Mouse (Mus musculus) liver, postnatal 0 days (tissue): ENCODE results near the gene Camkk1. TPM values are rescaled to one million over a fixed set of nuclear protein-coding genes. Genes with fewer than 3 reads are reported as not detected.

ENCODE experiments used
- ATAC-seq: fragments of 200-750 bp; cut with Nextera tagmentation; 2 replicates; pipeline ENCODE4 v1.8.0; 2017; ENCODE audit warnings: mild to moderate bottlenecking, moderate library complexity
- DNase-seq: peaks from one replicate; pipeline ENCODE4 v3.0.0-alpha.2; 2016
- H3K27ac ChIP-seq: fragments of 300-500 bp; sonication (generic); 2 replicates; pipeline ENCODE4 v1.5.1; 2014; ENCODE audit warnings: antibody characterized with exemption, moderate library complexity, mild to moderate bottlenecking, low read depth
- H3K27me3 ChIP-seq: fragments of 300-500 bp; sonication (generic); 2 replicates; pipeline ENCODE4 v1.6.1; 2014; ENCODE audit warnings: low read length, control low read depth, mixed read lengths; ENCODE audit not compliant: insufficient read depth
- H3K36me3 ChIP-seq: fragments of 300-500 bp; sonication (generic); replicated peaks from 2 replicates; pipeline ENCODE4 v1.6.1; 2014; ENCODE audit warnings: mild to moderate bottlenecking, control low read depth, low read length, moderate library complexity, mixed read lengths; ENCODE audit not compliant: insufficient read depth
- H3K4me1 ChIP-seq: fragments of 300-500 bp; sonication (generic); 2 replicates; pipeline ENCODE4 v1.6.1; 2014; ENCODE audit warnings: antibody characterized with exemption, mild to moderate bottlenecking, control low read depth; ENCODE audit not compliant: insufficient read depth
- H3K4me2 ChIP-seq: fragments of 300-500 bp; sonication (generic); 2 replicates; pipeline ENCODE4 v1.6.1; 2014; ENCODE audit warnings: low read depth, mild to moderate bottlenecking, low read length, moderate library complexity, mixed read lengths
- H3K4me3 ChIP-seq: fragments of 300-500 bp; sonication (generic); 2 replicates; pipeline ENCODE4 v1.5.1; 2014; ENCODE audit warnings: low read depth, low read length
- H3K9ac ChIP-seq: fragments of 300-500 bp; sonication (generic); replicated peaks from 2 replicates; pipeline ENCODE4 v1.6.1; 2014; ENCODE audit warnings: mild to moderate bottlenecking, moderate library complexity
- H3K9me3 ChIP-seq: fragments of 300-500 bp; sonication (generic); 2 replicates; pipeline ENCODE4 v1.6.1; 2016; ENCODE audit warnings: mild to moderate bottlenecking, control low read depth, low read length, mixed read lengths
- CTCF ChIP-seq: sonication (generic); IDR thresholded peaks from 2 replicates; pipeline ENCODE4 v1.5.1; 2016; ENCODE audit warnings: antibody characterized with exemption, low read depth
- EP300 ChIP-seq: IDR thresholded peaks from 2 replicates; pipeline ENCODE4 v1.6.1; 2016; ENCODE audit warnings: antibody characterized with exemption, low read depth, mild to moderate bottlenecking
- WGBS: fragments of 180-500 bp; shearing (Covaris S2); extraction: QIAGEN DNeasy Blood & Tissue Kit; methylation state at CpG from one replicate; pipeline ENCODE4 v1.1.7; 2014; ENCODE audit not compliant: insufficient replicate concordance; 5-methylcytosine and 5-hydroxymethylcytosine counted together
- polyA plus RNA-seq: library from polyadenylated mRNA; unstranded; fragments of >200 nt; fragmentation: Nextera tagmentation; extraction: Ambion mirVana; gene quantifications from 2 replicates; pipeline ENCODE4 v1.2.1, GENCODE M21; 2015

Camkk1 gene
- polyA plus RNA-seq, 1 experiment from 2014 or later = 0.78 TPM

DNA sequence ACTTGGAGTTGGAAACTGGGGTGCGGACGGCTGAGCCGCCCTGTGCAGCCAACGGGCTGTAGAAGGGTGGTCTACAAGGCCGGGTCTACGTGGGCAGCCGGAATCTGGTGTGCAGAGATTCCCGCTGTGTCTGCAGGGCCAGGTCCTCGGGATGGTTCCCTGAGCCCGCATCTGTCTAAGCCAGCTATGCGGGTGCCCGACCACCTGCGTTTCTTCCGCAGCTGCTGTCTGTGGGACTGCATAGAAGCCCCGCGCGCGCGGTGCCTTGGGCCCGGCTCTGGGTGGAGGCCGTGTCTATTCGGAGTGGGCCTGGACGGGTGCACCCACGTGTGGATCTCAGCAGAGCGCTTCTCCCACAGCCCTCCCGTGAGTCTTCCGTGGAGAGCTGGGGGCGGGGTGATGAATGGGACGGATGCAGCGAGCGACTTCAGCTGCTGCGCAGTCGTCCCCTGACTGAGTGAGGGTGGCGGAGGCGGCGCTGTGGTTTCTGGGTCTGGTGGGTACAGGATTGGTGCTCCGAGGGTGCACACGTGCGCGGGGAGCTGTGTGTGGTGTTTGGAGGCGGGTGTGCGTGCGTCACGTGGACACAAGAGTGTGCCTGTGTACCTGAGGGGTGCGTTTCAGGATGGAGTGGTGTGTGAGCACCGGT, 463 bp downstream of the Camkk1 start:
- no peaks in the 10 kb centered on the region for H3K36me3 ChIP-seq
- no peak for TF ChIP-seq CTCF
- 1% methylated on average over 46 of the region's 46 CpGs for WGBS
- peak overlapping the region; percentile 61 for H3K4me3 ChIP-seq
- ATAC-seq = peak; percentile 26
- H3K9ac ChIP-seq = peak overlapping the region; percentile 59
- peaks cover 20% of the 10 kb centered on the region for H3K4me1 ChIP-seq
- peak overlapping the region; percentile 99 for H3K4me2 ChIP-seq
- no peak overlapping the region for H3K27ac ChIP-seq
- H3K9me3 ChIP-seq = no peaks in the 10 kb centered on the region
- H3K27me3 ChIP-seq = peaks cover 31% of the 10 kb centered on the region
- peak; percentile 55 for DNase-seq

- no peak overlapping the region for H3K4me3 ChIP-seq
- peaks cover 31% of the 10 kb centered on the region for H3K27me3 ChIP-seq
- H3K4me2 ChIP-seq = no peak overlapping the region
- H3K9me3 ChIP-seq = no peaks in the 10 kb centered on the region
- TF ChIP-seq EP300 (no peak), CTCF (no peak)
- H3K4me1 ChIP-seq = peaks cover 29% of the 10 kb centered on the region
- H3K9ac ChIP-seq = no peak overlapping the region
- DNase-seq (no peak), ATAC-seq (no peak)
- H3K36me3 ChIP-seq = no peaks in the 10 kb centered on the region
- no peak overlapping the region for H3K27ac ChIP-seq
- 74% methylated on average over 7 of the region's 7 CpGs for WGBS
These were observed 2.4 kb downstream of the Camkk1 start for GRCm38 (mm10) chr11:73020953-73021800.

- no peak overlapping the region for H3K4me3 ChIP-seq
- H3K27ac ChIP-seq = no peak overlapping the region
- H3K4me2 ChIP-seq = no peak overlapping the region
- 70% methylated on average over 9 of the region's 9 CpGs for WGBS
- H3K9me3 ChIP-seq = no peaks in the 10 kb centered on the region
- no peak for DNase-seq
- H3K27me3 ChIP-seq = peaks cover 19% of the 10 kb centered on the region
- H3K36me3 ChIP-seq = no peaks in the 10 kb centered on the region
- no peak overlapping the region for H3K9ac ChIP-seq
- peaks cover 29% of the 10 kb centered on the region for H3K4me1 ChIP-seq
- ATAC-seq = no peak
- TF ChIP-seq CTCF (no peak), EP300 (no peak)
These were observed 4.3 kb downstream of the Camkk1 start for GRCm38 (mm10) chr11:73023099-73023498.

GRCm38 (mm10) chr11:73023827-73024226, 5.0 kb downstream of the Camkk1 start:
- Histone ChIP-seq H3K36me3 (no peaks in the 10 kb centered on the region), H3K27me3 (peaks cover 15% of the 10 kb centered on the region), H3K27ac (peak overlapping the region; percentile 53), H3K4me2 (peak overlapping the region; percentile 45), H3K4me3 (no peak overlapping the region), H3K4me1 (peaks cover 27% of the 10 kb centered on the region), H3K9me3 (no peaks in the 10 kb centered on the region), H3K9ac (no peak overlapping the region)
- ATAC-seq (no peak), DNase-seq (no peak)
- no peak for TF ChIP-seq CTCF
- TF ChIP-seq EP300 = no peak
- 40% methylated on average over 4 of the region's 4 CpGs for WGBS

- H3K36me3 ChIP-seq = no peaks in the 10 kb centered on the region
- H3K4me1 ChIP-seq = peaks cover 22% of the 10 kb centered on the region
- peaks cover 10% of the 10 kb centered on the region for H3K27me3 ChIP-seq
- H3K4me3 ChIP-seq = no peak overlapping the region
- H3K9ac ChIP-seq = no peak overlapping the region
- ATAC-seq (peak; percentile 82), DNase-seq (peak; percentile 80)
- no peaks in the 10 kb centered on the region for H3K9me3 ChIP-seq
- TF ChIP-seq CTCF (no peak), EP300 (0 out of 2 replicates have a peak, but pooled peaks have one; percentile 17)
- WGBS = 24% methylated on average over 7 of the region's 7 CpGs
- H3K27ac ChIP-seq = peak overlapping the region; percentile 55
- peak overlapping the region; percentile 56 for H3K4me2 ChIP-seq
These were observed 5.6 kb downstream of the Camkk1 start for GRCm38 (mm10) chr11:73024236-73024904.

GRCm38 (mm10) chr11:73026961-73027360, 8.2 kb downstream of the Camkk1 start:
- Histone ChIP-seq H3K4me3 (no peak overlapping the region), H3K9ac (no peak overlapping the region), H3K27me3 (no peaks in the 10 kb centered on the region), H3K27ac (no peak overlapping the region; the same call in 1 of the 2 replicates), H3K9me3 (no peaks in the 10 kb centered on the region), H3K36me3 (no peaks in the 10 kb centered on the region), H3K4me1 (peaks cover 18% of the 10 kb centered on the region), H3K4me2 (no peak overlapping the region)
- WGBS = 58% methylated on average over 8 of the region's 8 CpGs
- DNase-seq (no peak), ATAC-seq (no peak)
- TF ChIP-seq EP300 (no peak), CTCF (no peak)
